Mouse (Mus musculus): Measurements from ENCODE around the gene Tcf23.

- no peak for TF ChIP-seq POLR2A (IDR thresholded peaks at IDR 0.05; ENCODE audit: borderline replicate concordance, low read depth, low read length)
- TF ChIP-seq CTCF (IDR thresholded peaks at IDR 0.05; ENCODE audit: low read depth, low read length) = no peak
These were observed 37.1 kb upstream of the Tcf23 start for GRCm38 (mm10) chr5:30931378-30931777.
